Mouse (Mus musculus) E14TG2a.4 (cell line): ENCODE data around the gene Dsn1.

ENCODE experiments used
- CTCF ChIP-seq: conservative IDR thresholded peaks from 2 replicates; pipeline ENCODE4 v1.5.1; 2014; ENCODE audit warnings: low read length
- NANOG ChIP-seq: IDR thresholded peaks from 2 replicates; pipeline ENCODE4 v1.6.1; 2014; ENCODE audit warnings: borderline replicate concordance, low read length, mixed read lengths
- POU5F1 ChIP-seq: IDR thresholded peaks from 2 replicates; pipeline ENCODE4 v1.6.1; 2014; ENCODE audit warnings: low read length, borderline replicate concordance

DNA sequence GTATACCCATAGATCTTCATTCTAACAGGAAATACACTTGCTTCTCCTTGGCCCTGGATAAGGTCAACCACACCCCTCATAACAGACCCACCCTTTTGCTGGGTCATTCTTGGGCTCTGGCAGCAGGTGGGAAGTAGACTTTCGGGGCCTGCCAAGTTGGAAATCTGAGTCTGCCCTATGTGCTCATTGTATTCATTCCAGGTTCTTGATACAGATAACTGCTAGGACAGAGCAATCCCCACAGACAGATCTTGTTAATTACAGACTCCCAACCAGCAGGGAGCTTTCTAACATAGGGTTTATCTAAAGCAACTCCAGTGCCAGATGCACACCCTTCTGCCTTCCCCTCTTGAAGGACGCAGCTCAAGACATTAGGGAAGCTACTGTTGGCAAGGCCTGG lies 24.1 kb downstream of the Dsn1 start:
- no peak for TF ChIP-seq CTCF
- TF ChIP-seq NANOG, result no peak
- no peak for TF ChIP-seq POU5F1
